Mouse (Mus musculus) cortical plate, adult 2 months (tissue): ENCODE data around the gene Brca2.

ENCODE experiments used
- CTCF ChIP-seq: fragments of 200-500 bp; IDR thresholded peaks from 2 replicates; pipeline ENCODE4 v1.5.1; 2011; ENCODE audit warnings: mild to moderate bottlenecking, control low read depth, low read length; ENCODE audit not compliant: insufficient read depth; ENCODE audit errors: extremely low read depth
- POLR2A ChIP-seq: fragments of 200-500 bp; IDR thresholded peaks from 2 replicates; pipeline ENCODE4 v1.6.1; 2011; ENCODE audit warnings: mild to moderate bottlenecking, low read length, control low read depth; ENCODE audit not compliant: insufficient read depth; ENCODE audit errors: extremely low read depth

GRCm38 (mm10) chr5:150519551-150519950 is 2.9 kb upstream of the Brca2 start:
- TF ChIP-seq POLR2A (no peak), CTCF (no peak)
